Mouse (Mus musculus) heart, embryonic 15.5 days (tissue): ENCODE results near the gene Stk32c. TPM values are rescaled to one million over a fixed set of nuclear protein-coding genes. Genes with fewer than 3 reads are reported as not detected.

ENCODE experiments used
- ATAC-seq: fragments of 200-750 bp; cut with Nextera tagmentation; replicated peaks from 2 replicates; pipeline ENCODE4 v1.8.0; 2017; ENCODE audit warnings: low read depth, moderate TSS enrichment; ENCODE audit not compliant: insufficient number of reproducible peaks, insufficient read depth, low FRiP score
- H3K27ac ChIP-seq: fragments of 300-500 bp; sonication (generic); 2 replicates; pipeline ENCODE4 v1.5.1; 2015; ENCODE audit warnings: mild to moderate bottlenecking, inconsistent platforms
- H3K27me3 ChIP-seq: fragments of 300-500 bp; sonication (generic); 2 replicates; pipeline ENCODE4 v1.6.1; 2015; ENCODE audit warnings: inconsistent platforms
- H3K36me3 ChIP-seq: fragments of 300-500 bp; sonication (generic); 2 replicates; pipeline ENCODE4 v1.6.1; 2015; ENCODE audit warnings: mild to moderate bottlenecking, inconsistent platforms
- H3K4me1 ChIP-seq: fragments of 300-500 bp; sonication (generic); replicated peaks from 2 replicates; pipeline ENCODE4 v1.6.1; 2015; ENCODE audit warnings: inconsistent platforms
- H3K4me2 ChIP-seq: fragments of 300-500 bp; sonication (generic); 2 replicates; pipeline ENCODE4 v1.6.1; 2015; ENCODE audit warnings: inconsistent platforms, mild to moderate bottlenecking, moderate library complexity
- H3K4me3 ChIP-seq: fragments of 300-500 bp; sonication (generic); 2 replicates; pipeline ENCODE4 v1.5.1; 2015; ENCODE audit warnings: mild to moderate bottlenecking, inconsistent platforms
- H3K9ac ChIP-seq: fragments of 300-500 bp; sonication (generic); 2 replicates; pipeline ENCODE4 v1.6.1; 2015; ENCODE audit warnings: mild to moderate bottlenecking, inconsistent platforms
- H3K9me3 ChIP-seq: fragments of 300-500 bp; sonication (generic); replicated peaks from 2 replicates; pipeline ENCODE4 v1.6.1; 2016; ENCODE audit warnings: inconsistent platforms
- WGBS: fragments of 180-500 bp; shearing (Covaris S2); methylation state at CpG from one replicate; pipeline ENCODE4 v1.1.7; 2015; ENCODE audit warnings: mixed read lengths; 5-methylcytosine and 5-hydroxymethylcytosine counted together
- polyA plus RNA-seq: library from polyadenylated mRNA; unstranded; fragments of >200 nt; fragmentation: Nextera tagmentation; extraction: Ambion mirVana; gene quantifications from 2 replicates; pipeline ENCODE4 v1.2.1, GENCODE M21; 2015

The Stk32c gene
- polyA plus RNA-seq, 1 experiment from 2014 or later = 0.10 TPM

DNA sequence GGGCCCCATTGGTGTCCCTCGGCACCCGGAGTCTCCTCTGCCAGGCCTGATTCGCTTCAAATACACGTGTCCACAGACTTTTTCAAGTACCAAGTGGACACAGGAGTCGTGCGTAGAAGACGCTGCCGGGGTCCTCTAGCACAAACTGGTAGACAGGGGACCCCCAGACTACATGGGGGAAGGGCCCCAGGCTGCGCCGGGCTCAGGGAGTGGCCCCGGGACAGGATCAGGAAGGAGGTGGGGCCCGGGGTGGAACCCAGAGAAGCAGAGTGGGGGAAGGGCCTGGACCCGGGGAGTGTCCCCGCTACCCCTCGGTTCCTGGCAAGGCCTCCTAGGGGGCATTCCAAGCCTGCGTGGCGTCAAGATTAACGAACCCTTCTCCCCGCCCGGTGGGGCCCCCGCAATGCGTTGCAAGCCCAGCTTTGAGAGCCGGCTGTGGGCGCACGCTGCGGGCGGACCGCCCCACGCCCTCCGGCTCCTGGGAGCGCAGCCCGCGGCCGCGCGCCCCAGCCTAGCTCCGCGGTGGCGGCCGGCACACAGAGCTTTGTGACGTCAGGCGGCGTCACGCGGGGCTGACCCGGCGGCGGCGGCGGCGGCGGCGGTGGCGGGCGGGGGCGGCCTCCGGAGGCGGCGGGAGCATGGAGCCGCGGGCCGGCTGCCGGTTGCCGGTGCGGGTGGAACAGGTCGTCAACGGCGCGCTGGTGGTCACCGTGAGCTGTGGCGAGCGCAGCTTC, 34.9 kb upstream of the Stk32c start, which contains the start of gene Pwwp2b:
Gene Pwwp2b, plus strand, starts transcription at position 602 of the 734 bp plus-strand sequence.
- Histone ChIP-seq H3K4me3 (peak within 1 kb of the TSS; percentile 77), H3K9ac (peak within 1 kb of the TSS; percentile 88), H3K4me2 (peak within 1 kb of the TSS; percentile 92), H3K36me3 (no peaks in the 10 kb centered on the region), H3K27ac (peak within 1 kb of the TSS; percentile 86), H3K27me3 (no peaks in the 10 kb centered on the region), H3K9me3 (no peaks in the 10 kb centered on the region), H3K4me1 (peaks cover 68% of the 10 kb centered on the region)
- WGBS = under 1% methylated on average over 65 of the region's 72 CpGs
- ATAC-seq = peak; percentile 76

DNA sequence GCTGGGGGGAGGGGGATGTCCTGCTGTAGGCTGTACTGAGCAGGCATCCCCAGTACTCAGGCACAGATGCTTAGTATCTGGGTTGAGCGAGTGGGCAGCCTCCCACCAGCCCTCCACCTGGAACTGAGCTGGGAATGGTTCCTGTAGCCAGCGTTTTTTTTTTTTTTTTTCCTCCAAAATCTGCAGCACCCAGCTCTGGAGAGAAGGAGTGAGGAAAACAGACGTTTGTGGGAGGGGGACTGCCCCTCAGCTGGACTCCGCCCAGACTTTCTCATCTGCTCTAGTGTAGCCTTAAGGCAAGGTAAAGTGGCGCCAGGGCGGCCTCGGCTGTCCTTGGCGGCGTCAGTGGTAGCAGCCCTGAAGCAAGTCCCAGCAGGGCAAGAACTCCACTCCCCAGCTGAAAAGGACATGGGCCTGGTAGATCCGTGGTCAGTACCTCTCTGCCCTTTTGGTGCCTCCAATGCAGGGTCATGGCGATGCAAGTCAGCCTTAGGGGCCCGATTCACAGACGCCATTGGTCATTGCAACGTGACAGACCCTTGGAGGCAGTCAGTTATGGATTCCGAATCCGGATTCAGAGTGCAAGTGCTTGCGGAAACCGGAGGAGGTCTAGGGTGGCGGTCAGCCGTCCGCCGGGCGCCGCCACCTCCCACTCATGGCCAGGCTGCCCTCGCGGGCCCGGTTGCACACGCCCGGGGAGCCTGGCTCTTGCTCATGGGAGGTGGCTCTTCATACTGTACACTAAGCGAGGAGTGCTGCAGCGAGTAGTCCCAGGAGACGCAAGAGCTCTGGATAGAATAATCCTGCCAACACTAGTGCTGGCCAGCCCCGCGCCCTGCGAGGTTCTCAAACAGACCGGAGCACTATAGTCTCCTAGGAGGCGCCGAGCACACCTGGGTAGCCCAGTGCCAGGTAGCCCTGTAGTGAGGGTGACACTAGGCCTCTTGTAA, 34.1 kb upstream of the Stk32c start:
- peaks cover 59% of the 10 kb centered on the region for H3K4me1 ChIP-seq
- peak; percentile 45 for ATAC-seq

DNA sequence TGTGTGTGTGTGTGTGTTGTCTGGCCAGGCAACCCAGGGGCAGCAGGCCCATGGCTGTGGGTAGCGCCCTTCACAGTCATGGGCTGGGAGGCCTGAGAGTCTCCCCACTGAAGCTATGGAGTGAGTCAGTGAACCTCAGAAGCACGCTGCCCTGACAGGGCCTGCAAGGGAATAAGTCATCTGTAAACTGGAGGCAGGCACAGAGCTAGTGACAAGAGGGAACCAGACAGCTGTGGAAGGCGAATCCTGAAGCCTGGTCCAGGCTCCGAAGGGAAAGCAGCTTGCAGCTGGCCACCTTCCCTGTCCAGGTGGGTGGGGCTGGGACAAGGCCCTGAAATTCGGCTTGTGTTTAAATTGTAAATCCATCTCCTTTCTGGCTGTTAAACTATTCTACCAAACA, 33.0 kb upstream of the Stk32c start:
- ATAC-seq = no peak
- Histone ChIP-seq H3K9me3 (no peaks in the 10 kb centered on the region), H3K4me2 (no peak overlapping the region), H3K9ac (no peak overlapping the region), H3K27ac (no peak overlapping the region), H3K27me3 (no peaks in the 10 kb centered on the region), H3K4me1 (peaks cover 48% of the 10 kb centered on the region), H3K36me3 (no peaks in the 10 kb centered on the region), H3K4me3 (no peak overlapping the region)
- WGBS = 70% methylated on average over 5 of the region's 5 CpGs

More for the DNA sequence above, 34.1 kb upstream of the Stk32c start:
- Histone ChIP-seq H3K4me3 (peak overlapping the region; percentile 77), H3K9me3 (no peaks in the 10 kb centered on the region), H3K27ac (peak overlapping the region; percentile 86), H3K36me3 (no peaks in the 10 kb centered on the region), H3K9ac (peak overlapping the region; percentile 88), H3K27me3 (no peaks in the 10 kb centered on the region), H3K4me2 (peak overlapping the region; percentile 92)
- 8% methylated on average over 38 of the region's 38 CpGs for WGBS

DNA sequence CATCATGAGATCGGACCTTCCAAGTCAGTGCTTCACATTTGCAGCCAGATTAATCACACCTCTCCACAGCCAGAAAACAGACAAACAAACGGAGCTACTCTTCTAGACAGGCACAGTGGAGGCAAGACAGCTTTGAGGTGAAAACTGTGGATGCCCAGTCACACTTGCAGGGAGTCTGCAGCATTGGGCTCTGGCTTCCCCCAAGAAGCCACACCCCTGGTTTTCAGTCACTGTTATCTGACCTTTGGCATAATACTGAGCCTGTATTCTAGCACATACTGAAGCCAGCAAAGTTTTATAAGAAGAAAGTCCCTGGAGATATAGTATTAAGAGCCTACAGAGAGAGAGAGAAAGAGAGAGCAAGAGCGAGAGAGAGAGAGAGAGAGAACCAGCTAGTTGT, 26.3 kb upstream of the Stk32c start:
- Histone ChIP-seq H3K27me3 (no peaks in the 10 kb centered on the region), H3K36me3 (no peaks in the 10 kb centered on the region), H3K4me3 (no peak overlapping the region), H3K4me1 (peaks cover 15% of the 10 kb centered on the region), H3K9ac (no peak overlapping the region), H3K27ac (no peak overlapping the region), H3K9me3 (no peaks in the 10 kb centered on the region), H3K4me2 (no peak overlapping the region)
- ATAC-seq = no peak
- 54% methylated on average over 3 of the region's 3 CpGs for whole genome bisulfite sequencing

DNA sequence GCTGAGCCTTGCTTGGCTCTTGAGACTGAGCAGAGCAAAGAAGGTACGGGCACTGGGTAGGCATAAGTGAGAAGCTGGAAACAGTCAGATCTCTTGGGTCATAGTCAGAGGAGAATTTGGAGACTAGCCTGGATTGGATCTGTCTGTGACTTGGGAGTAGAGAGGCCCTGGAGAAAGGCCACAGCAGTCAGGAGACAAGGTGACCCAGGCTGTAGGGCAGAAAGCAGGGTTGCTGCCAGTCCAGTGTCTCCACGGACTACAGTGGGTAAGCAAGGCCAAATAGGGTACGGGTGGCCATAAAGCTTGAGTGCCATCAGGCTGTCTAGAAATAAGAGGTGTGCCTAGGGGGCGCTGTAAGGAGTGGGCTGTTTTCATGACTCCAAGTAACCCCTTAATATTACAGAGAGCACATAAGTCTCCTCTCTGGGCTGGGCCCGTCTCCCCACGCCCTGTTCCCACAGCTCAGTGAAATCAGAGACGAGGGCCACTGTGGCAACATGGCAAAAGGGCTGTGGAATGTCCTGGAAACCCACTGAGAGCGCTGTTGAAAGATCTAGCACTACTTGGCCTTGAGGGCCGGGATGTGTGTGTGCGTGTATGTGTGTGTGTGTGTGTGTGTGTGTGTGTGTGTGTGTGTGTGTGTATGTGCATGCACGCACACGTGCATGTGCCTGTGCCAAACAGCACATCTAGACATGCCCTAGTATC, 22.7 kb upstream of the Stk32c start:
- 75% methylated on average over 12 of the region's 12 CpGs for WGBS
- no peak for ATAC-seq
- Histone ChIP-seq H3K9me3 (no peaks in the 10 kb centered on the region), H3K4me2 (no peak overlapping the region), H3K27ac (peak overlapping the region; percentile 64; the same call in 1 of the 2 replicates), H3K36me3 (no peaks in the 10 kb centered on the region), H3K4me3 (no peak overlapping the region), H3K4me1 (peaks cover 23% of the 10 kb centered on the region), H3K27me3 (no peaks in the 10 kb centered on the region), H3K9ac (no peak overlapping the region)

- Histone ChIP-seq H3K4me2 (peak overlapping the region; percentile 43), H3K27ac (peak overlapping the region; percentile 64), H3K9ac (0 out of 2 replicates have a peak overlapping the region, but pooled peaks have one; percentile 19), H3K27me3 (no peaks in the 10 kb centered on the region), H3K9me3 (no peaks in the 10 kb centered on the region), H3K4me1 (peaks cover 33% of the 10 kb centered on the region), H3K4me3 (no peak overlapping the region), H3K36me3 (no peaks in the 10 kb centered on the region)
- WGBS = 8% methylated on average over 18 of the region's 18 CpGs
- peak; percentile 69 for ATAC-seq
Observed at GRCm38 (mm10) chr7:139234426-139235188, 21.5 kb upstream of the Stk32c start.

DNA sequence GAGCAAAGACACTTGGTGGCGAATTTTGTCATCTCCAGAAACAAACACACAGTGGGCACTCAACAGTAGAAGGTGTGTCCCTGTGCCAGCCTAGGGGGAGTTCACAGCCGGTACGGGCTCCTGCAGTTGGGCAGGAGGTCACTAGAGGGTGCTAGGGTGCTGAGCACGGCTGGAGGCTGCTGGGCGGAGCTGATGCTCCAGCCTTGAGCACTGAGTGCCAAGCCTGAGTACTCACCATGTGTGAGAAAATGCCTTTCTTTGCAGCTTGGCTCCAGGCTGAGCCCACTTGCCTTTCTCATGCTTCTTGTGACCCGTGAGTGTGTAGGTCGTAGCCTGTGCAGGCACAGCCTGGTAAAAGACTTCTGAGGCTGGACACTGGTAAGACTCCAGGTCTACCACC, 20.6 kb upstream of the Stk32c start:
- ATAC-seq = peak; percentile 75
- H3K4me2 ChIP-seq = 0 out of 2 replicates have a peak overlapping the region, but pooled peaks have one; percentile 21
- under 1% methylated on average over 7 of the region's 7 CpGs for WGBS

DNA sequence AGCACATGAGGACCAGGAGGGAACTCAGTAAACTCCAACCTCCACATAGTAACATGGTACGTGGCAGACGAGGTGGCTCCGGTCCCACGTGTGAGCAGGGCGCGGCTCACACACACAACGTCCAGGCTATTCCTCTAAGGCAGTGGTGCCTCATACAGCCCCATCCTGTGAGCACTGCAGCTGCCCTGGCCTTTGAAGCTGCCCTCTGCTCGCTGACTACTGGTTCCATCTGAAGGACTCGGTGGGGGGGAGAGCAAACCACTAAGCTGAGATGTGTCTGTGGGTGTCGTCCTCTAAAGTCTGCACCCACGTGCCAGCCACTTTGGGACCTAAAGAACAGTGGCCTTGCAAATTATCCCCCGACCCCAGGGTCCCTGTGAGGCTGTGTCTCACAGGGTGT, 17.1 kb upstream of the Stk32c start:
- ATAC-seq = no peak
- no peak overlapping the region for H3K4me3 ChIP-seq
- no peaks in the 10 kb centered on the region for H3K9me3 ChIP-seq
- peaks cover 53% of the 10 kb centered on the region for H3K4me1 ChIP-seq
- H3K36me3 ChIP-seq = no peaks in the 10 kb centered on the region
- 73% methylated on average over 12 of the region's 12 CpGs for WGBS
- H3K27ac ChIP-seq = peak overlapping the region; percentile 87
- no peak overlapping the region for H3K9ac ChIP-seq
- no peaks in the 10 kb centered on the region for H3K27me3 ChIP-seq
- H3K4me2 ChIP-seq = no peak overlapping the region

More for the DNA sequence above, 20.6 kb upstream of the Stk32c start:
- Histone ChIP-seq H3K27ac (peak overlapping the region; percentile 73), H3K9me3 (no peaks in the 10 kb centered on the region), H3K27me3 (no peaks in the 10 kb centered on the region), H3K4me1 (peaks cover 42% of the 10 kb centered on the region), H3K9ac (no peak overlapping the region), H3K36me3 (no peaks in the 10 kb centered on the region), H3K4me3 (no peak overlapping the region)

GRCm38 (mm10) chr7:139229837-139230236, 16.7 kb upstream of the Stk32c start:
- peak overlapping the region; percentile 87 for H3K27ac ChIP-seq

DNA sequence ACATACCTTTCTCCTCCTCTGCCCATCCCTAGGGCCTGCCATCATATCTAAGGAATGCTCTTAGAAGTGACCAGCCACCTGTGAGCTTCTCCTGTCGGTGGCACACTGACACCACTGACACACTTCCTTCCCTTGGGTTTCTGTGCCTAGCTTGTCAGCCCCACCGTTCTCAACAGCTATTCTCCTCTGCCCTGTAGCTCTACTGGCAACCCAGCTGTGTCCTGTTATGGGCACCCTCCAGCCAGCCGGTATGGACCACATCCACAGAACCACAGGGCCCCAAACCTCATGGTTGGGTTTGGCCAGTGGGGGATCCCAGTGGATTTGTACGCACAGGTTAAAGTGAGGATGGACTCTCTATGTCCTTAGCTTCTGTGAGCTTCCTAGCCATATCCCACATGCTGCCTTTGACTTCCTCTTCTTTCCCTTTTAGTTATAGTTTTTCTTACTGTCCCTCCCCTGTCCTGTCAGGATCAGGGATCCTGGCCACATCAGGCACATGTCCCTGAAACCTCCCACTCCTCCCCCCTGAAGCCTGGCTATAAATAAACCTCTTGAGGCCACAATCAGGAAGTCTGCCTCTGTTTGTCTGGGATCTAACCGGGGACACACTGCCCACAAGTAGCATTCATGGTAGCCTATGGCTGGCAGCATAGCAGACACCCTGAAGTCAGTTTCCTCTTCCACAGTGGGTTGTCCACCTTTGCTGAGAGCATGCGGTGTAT, 15.5 kb upstream of the Stk32c start:
- H3K9me3 ChIP-seq = no peaks in the 10 kb centered on the region
- H3K36me3 ChIP-seq = no peaks in the 10 kb centered on the region
- ATAC-seq = peak; percentile 64; the same call in 1 of the 2 replicates
- 0 out of 2 replicates have a peak overlapping the region, but pooled peaks have one; percentile 27 for H3K4me2 ChIP-seq
- H3K4me3 ChIP-seq = no peak overlapping the region
- H3K27me3 ChIP-seq = no peaks in the 10 kb centered on the region
- H3K27ac ChIP-seq = peak overlapping the region; percentile 87
- no peak overlapping the region for H3K9ac ChIP-seq
- 27% methylated on average over 6 of the region's 6 CpGs for WGBS
- H3K4me1 ChIP-seq = peaks cover 42% of the 10 kb centered on the region

More at GRCm38 (mm10) chr7:139229837-139230236, 16.7 kb upstream of the Stk32c start:
- H3K36me3 ChIP-seq = no peaks in the 10 kb centered on the region
- no peak overlapping the region for H3K9ac ChIP-seq
- WGBS = 58% methylated on average over 5 of the region's 5 CpGs
- peaks cover 52% of the 10 kb centered on the region for H3K4me1 ChIP-seq
- H3K4me2 ChIP-seq = no peak overlapping the region
- no peak overlapping the region for H3K4me3 ChIP-seq
- no peaks in the 10 kb centered on the region for H3K27me3 ChIP-seq
- no peak for ATAC-seq
- no peaks in the 10 kb centered on the region for H3K9me3 ChIP-seq
